Mouse (Mus musculus) cortical plate, adult 2 months (tissue): ENCODE measurements around the gene Abcg5.

Source experiments
- CTCF ChIP-seq: fragments of 200-500 bp; IDR thresholded peaks from 2 replicates; pipeline ENCODE4 v1.5.1; 2011; ENCODE audit warnings: mild to moderate bottlenecking, control low read depth, low read length; ENCODE audit not compliant: insufficient read depth; ENCODE audit errors: extremely low read depth
- POLR2A ChIP-seq: fragments of 200-500 bp; IDR thresholded peaks from 2 replicates; pipeline ENCODE4 v1.6.1; 2011; ENCODE audit warnings: mild to moderate bottlenecking, low read length, control low read depth; ENCODE audit not compliant: insufficient read depth; ENCODE audit errors: extremely low read depth

DNA sequence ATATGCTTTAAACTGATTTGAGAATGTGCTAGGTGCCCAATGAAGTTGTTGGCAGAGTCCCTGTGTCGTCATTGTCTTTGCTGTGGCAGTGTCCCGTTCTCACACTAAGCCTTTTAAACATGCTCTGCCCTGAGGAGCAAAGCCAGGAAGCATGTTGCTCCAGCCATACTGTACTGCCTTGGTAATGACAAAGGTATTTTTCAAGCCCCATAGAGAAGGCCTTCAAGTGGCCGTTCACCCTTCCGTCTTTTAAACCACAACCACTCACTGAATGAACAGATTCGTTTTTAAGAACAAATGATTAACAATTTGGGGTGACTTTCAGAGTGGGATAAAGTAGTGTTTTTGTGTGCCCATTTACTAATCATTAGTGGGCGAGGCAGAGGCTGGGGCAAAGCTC lies 61.6 kb downstream of the Abcg5 start:
- no peak for TF ChIP-seq POLR2A
- TF ChIP-seq CTCF = no peak
